Mouse (Mus musculus) v-Abl transformed pro-B cells (cell line): ENCODE measurements at regions not wholly inside any gene's neighbourhood (a gene's known extent, or its start where the extent isn't known, plus 50 kb on each side); places are given as distances from the start of the nearest gene placed in this dataset.

Experiments used
- in situ Hi-C, 2 experiments: fragments of 400-800 bp; cut with MboI; formaldehyde crosslinking; loops; one replicate each; pipeline ENCODE4 v1.15.1; 2025; ENCODE audit not compliant: unreplicated experiment in 2 of 2

- in situ Hi-C loops, result loop anchor here (10.0 kb wide), 1 partner anchor 187 kb away; no protein-coding TSS in a partner anchor
Observed at GRCm38 (mm10) chr14:115042055-115042564, 49.9 kb upstream of the Gpc5 start.
